Mouse (Mus musculus) CD4-positive naive resting alpha-beta T cell, adult 76 days (primary cell): ENCODE measurements around the gene Platr17. TPM values are rescaled to one million over a fixed set of nuclear protein-coding genes. Genes with fewer than 3 reads are reported as not detected.

Source experiments
- total RNA-seq: library from RNA; stranded (reverse); gene quantifications from one replicate; pipeline ENCODE4 v1.2.4, GENCODE M21; 2023

The Platr17 gene
- total RNA-seq, result 0.76 TPM

DNA sequence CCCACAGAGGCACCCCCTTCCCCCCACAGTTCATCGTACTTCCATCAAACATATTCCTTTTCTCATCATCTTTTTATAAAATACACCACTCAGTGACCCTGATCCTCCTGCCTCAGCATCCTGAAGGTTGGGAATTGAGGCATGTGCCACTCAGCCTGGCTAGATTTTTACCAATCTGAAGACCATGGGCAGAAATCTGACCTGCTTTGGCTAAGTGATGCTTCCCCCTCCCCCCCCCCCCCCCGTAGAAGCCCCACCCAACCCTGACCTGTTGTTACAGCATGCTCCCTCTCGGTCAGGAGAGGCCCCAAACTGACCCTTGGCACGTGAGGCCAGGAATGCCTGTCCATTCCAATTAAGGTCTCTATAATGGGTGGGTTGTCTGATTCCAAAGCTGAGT is at the start of gene Platr17:
Platr17 (plus strand) TSS at position 301 of the 400 bp plus-strand sequence.

DNA sequence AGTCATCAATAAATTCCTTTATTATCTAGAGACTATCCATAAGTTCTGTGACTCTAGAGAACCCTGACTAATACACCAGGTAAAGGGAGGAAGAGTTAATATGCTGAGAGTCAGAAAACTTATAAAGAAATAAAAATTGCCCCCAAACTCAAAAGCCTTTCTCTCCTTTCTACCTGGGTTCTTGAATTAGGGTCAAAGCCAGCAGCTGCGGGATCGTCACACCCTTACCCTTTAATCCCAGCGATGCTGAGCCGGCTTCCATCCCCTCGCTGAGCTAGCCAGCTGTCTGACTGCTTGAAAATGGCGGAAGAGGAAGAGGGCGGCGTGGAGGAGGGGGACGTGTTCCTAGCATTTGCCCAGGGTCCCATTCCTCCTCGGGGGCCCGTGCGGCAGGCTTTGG is 31.4 kb upstream of the Platr17 start, which contains the start of gene Gm7029:
Gm7029 (plus strand) TSS at position 301 of the 400 bp plus-strand sequence.

DNA sequence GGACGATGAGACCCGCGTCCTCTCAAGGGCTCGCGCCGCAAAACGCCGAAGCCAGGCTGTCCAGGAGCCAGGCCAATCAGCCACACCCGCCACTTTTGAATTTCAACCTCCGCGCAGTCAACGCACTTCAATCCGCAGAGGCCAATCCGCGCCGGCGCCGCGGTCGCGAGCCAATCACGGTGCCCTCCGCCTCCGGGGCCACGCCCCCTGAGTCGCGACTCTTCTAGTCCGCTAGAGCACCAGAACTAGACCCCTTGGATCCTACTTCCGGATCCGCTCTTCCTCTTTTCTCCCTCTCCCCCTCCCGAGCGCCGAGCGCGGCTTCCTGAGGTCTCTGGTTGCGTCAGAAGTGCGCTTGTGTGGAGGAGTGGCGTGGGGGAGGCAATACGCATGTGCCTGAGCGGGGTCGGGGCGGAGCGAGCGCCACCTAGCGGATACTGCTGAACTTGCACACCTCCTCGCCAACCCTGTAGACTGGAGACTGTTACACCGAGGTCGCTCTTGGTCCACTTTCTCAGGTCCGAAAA is 14.3 kb upstream of the Platr17 start, which contains the start of gene Kifc1:
Kifc1 (minus strand) TSS at position 129 of the 527 bp plus-strand sequence.

DNA sequence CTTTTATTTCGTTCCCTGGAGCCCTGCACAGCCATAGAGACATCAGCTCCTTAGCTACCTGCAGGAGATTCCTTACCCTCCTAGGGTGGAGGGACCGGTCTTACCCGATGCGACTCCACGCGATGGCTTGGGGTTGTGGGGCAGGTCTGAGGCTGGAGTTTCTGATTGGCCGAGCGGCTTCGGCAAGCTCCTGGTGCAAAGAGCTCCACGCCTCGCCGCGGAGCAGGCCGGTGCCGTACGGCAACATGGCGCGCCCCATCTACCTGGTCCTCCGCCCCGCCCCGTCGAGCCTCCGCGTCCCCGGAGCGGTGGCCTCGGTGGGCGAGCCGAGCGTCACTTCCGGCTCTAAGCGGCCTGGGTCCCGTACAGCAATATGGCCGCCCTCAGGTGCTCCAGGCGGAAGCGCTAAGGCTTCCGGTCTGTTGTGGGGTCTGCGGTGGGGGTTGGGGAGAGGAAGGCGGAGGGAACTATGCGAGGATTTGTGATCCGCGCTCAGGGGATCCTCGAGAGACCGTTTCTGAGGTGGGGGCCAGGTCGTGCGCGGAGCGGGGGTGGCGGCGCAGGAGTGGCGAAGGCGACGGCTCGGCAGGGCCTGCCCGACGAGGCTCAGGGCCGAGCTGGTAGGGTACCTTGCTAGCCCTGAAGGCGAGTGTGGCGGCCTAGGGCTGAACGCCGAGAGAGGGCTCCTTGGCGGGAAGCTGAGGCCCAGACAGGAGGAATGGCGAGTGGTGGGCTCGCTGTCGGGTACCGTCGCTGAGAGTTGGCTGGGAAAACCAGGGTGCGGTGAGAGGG is 4.3 kb downstream of the Platr17 start, which contains the start of gene Daxx:
Daxx (plus strand) TSS at position 338 of the 792 bp plus-strand sequence.

DNA sequence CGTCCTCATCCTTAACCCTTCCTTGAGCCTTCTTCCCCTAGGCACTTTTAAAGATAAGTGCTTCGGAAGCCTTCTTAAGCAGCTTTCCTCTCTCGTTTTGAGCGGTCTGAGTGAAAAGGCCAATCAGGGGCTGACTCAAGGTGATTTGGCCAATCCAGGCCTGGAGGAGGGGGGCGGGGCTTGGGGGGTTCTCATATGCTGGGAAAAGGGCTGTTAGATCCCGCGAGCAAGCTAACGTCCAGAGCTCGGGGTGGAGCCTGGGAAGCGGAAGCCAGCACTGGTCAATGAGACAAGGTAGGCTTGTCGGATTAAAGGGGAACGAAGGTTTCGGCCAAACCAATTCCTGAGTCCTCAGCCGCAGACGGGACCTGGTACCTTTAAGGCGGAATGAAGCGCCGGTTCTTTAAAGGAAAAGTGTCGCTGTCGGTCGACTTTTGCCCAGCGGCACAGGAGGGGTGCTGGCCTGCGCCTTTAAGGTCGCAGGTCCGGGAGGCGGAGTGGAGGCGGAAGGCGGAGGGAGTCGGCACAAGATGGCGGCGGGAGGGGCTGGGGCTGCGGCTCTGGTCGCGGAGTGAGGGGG is 10.8 kb downstream of the Platr17 start, which contains the start of the genes Tapbp and Zbtb22:
Tapbp (plus strand) TSS at position 229 of the 580 bp plus-strand sequence.
Zbtb22 (plus strand) TSS at position 234 of the 580 bp plus-strand sequence.

DNA sequence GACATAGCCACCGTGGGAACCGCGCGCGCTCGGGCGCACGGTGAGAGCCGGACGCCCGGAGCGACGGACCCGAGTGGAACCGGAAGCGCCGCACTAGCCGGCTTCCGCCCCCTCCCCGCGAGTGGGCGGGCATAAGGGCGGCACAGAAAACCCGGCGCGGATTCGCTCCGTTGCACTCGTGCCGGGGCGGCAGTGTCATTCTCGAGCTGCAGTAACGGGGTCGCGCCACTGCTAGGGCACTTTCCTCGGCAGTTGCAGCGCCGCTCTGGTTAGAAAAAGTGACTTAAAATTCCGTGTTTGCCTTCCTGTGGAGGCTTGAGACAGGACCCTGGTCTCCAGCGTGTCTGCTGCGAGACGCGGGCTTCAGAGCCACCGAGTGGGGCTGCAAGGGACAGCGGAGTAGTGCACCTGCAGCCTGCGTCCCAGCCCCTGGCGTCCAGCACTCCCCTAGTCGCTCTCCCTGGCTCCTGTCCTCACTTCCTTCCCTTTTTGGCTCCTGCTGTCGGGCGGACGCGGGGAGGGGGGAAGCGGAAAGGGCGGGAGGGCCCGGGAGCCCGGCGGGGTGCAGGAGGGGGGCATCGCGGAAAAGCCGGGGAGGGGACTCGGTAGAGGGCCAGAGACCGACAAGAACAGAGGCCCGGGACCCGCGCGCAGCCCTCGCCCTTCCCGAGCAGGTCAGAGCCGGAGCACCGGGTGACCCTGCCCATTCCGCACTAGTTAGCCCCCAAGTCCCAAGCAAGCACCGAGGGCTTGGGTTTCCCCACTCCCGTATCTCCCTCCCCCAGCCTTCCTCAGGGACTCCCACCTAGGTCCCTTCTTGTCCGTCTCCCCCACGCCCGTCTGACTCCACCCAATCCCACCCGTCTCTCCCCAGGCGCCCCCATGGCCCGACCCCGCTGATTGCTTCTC is 24.7 kb downstream of the Platr17 start, which contains the start of gene Rgl2:
Rgl2 (plus strand) TSS at position 173 of the 909 bp plus-strand sequence.

DNA sequence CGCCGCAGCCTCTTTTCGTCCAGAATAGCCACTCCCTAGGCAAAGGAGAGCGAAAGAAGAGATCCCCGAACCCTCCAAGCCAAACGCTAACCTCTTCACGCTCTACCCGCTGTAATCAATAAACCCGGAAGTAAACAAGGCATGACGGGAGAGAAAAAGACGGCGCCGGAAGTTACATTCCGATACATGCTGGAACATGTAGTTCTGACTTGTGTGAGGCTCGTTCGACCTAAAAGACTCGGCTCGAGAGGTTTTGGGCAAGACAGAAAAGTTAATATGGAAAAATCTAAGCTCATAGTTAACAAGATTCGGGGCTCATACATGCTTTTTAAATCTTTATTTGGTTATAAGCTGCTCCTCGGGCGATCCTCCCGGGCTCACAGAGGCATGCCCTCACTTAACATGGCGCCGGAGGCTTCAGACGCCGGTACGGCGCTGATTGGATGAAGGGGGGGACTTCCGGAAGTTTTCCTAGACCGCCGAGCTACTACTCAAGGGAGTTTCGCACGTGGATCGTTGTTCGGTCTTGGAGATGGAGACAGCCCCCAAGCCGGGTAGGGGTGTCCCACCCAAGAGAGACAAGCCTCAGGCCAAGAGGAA is 35.4 kb downstream of the Platr17 start, which contains the start of the genes Pfdn6 and Wdr46:
Pfdn6 (minus strand) TSS at position 138 of the 600 bp plus-strand sequence.
Wdr46 (plus strand) TSS at position 455 of the 600 bp plus-strand sequence.

DNA sequence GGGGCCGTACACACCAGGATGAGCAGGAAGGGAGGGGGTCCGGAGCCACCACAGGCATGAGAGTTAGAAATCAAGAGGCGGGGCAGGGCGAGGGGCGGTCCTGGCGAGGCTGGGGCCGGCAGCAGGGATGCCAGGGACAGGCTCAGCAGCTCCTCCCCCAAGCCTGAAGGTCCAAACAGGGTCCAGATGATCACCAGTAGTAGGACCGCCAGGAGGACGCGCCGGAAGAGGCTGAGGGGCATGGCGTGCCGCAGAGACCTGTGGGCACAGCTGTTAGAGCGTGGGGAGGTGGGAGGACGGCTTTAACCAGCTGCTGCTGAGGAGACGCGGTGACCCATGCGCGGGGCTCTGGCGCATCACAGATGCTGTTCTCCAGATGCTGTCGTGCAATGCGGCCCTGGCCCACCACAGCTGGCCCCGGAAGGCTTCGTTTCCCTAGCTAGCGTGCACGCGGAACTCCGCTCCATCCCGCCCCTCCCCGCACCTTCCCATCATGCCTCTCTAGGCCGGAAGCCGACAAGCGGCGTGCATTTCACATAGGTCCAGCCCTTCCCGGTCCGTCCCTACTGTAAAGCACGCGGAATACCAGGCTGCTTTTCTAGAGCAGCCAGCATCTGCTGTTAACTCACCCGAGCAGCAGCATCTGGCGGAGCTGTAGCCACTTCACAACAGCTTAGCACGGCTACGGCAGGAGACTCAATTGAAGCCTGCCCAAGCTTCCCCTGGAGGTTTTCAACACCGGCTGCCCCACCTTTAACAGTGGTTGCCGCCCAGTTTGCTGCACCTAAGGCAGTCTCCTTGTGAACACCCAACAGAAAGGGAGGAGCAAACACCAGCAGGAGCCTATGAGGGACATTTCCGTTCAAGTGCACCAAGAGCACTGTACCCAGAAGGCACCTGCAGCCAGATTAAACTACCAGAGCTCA is 46.3 kb downstream of the Platr17 start, which contains the start of gene B3galt4:
B3galt4 (minus strand) TSS at position 468 of the 926 bp plus-strand sequence.

DNA sequence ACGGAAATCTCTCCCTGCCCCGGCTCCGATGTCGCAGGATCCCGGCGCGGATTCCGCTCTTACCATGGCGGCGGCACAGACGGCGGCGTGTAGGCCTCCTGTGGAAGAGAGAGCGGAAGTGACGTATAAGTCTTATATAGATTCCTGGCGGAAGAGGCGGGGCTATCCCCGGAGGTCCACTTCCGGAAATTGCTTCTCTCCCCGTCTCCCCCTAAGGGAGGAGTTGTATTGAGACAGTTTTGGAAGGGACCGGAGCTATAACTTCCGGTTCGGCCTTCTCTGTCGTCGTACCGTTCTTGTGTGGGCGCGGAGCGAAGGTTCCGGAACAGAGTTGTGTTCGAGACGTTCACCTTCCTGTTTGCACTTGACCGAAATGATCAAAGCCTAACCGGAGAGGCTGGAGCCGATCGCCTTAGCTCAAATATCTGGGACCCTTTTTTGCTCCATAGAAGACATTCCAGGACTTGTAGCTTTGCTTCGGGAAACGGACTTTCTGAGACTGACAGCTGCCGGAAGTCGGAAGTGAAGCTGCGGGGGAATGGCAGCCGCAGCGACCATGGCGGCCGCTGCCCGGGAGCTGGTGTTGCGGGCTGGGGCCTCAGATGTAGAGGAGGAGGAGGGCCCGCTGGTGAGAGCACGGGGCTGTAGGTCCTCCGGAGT is 50.8 kb downstream of the Platr17 start, which contains the start of the genes Vps52 and Rps18:
Vps52 (plus strand) TSS at position 258 of the 660 bp plus-strand sequence.
Rps18 (minus strand) TSS at position 447 of the 660 bp plus-strand sequence.

Other genes with a start within 250 kb of the Platr17 start
- gene Hnrnpm, start 218.3 kb upstream of the Platr17 start, total RNA-seq, result 433 TPM
- 60.8 TPM for gene March2, start 186.5 kb upstream of the Platr17 start, total RNA-seq
- 239 TPM for gene Rab11b, start 144.6 kb upstream of the Platr17 start, total RNA-seq
- gene Angptl4, start 123.3 kb upstream of the Platr17 start, total RNA-seq, result 0.73 TPM
- 2.0 TPM for gene Kank3, start 94.6 kb upstream of the Platr17 start, total RNA-seq
- 4,743 TPM for gene Rps28, start 80.6 kb upstream of the Platr17 start, total RNA-seq
- gene Ndufa7, start 80.6 kb upstream of the Platr17 start, total RNA-seq, result 141 TPM
- 5.4 TPM for gene Cd320, start 62.0 kb upstream of the Platr17 start, total RNA-seq
- not detected for gene Gm7029, start 31.3 kb upstream of the Platr17 start, total RNA-seq
- gene Kifc1, start 14.5 kb upstream of the Platr17 start, total RNA-seq, result 8.8 TPM
- gene Daxx, start 4.3 kb downstream of the Platr17 start, total RNA-seq, result 59.3 TPM
- gene Tapbp, start 10.8 kb downstream of the Platr17 start, total RNA-seq, result 295 TPM
- 30.9 TPM for gene Zbtb22, start 10.8 kb downstream of the Platr17 start, total RNA-seq
- 151 TPM for gene Rgl2, start 24.4 kb downstream of the Platr17 start, total RNA-seq
- gene Pfdn6, start 35.2 kb downstream of the Platr17 start, total RNA-seq, result 53.9 TPM
- gene Wdr46, start 35.5 kb downstream of the Platr17 start, total RNA-seq, result 50.8 TPM
- 12.2 TPM for gene B3galt4, start 46.4 kb downstream of the Platr17 start, total RNA-seq
- gene Vps52, start 50.7 kb downstream of the Platr17 start, total RNA-seq, result 60.4 TPM
- 2,154 TPM for gene Rps18, start 50.9 kb downstream of the Platr17 start, total RNA-seq
- gene H2-K1, start 95.2 kb downstream of the Platr17 start, total RNA-seq, result 5,034 TPM
- 33.7 TPM for gene Ring1, start 119.5 kb downstream of the Platr17 start, total RNA-seq
- 127 TPM for gene H2-Ke6, start 122.9 kb downstream of the Platr17 start, total RNA-seq
- 76.3 TPM for gene Slc39a7, start 126.5 kb downstream of the Platr17 start, total RNA-seq
- 107 TPM for gene Rxrb, start 126.7 kb downstream of the Platr17 start, total RNA-seq
- gene Col11a2, start 134.3 kb downstream of the Platr17 start, total RNA-seq, result 34.2 TPM
- gene H2-Oa, start 187.2 kb downstream of the Platr17 start, total RNA-seq, result 18.9 TPM
- gene H2-DMa, start 214.4 kb downstream of the Platr17 start, total RNA-seq, result 66.2 TPM
- gene Brd2, start 217.5 kb downstream of the Platr17 start, total RNA-seq, result 332 TPM
- gene H2-DMb2, start 238.2 kb downstream of the Platr17 start, total RNA-seq, result 84.4 TPM
- 38.3 TPM for gene H2-DMb1, start 247.9 kb downstream of the Platr17 start, total RNA-seq